Mouse (Mus musculus): ENCODE measurements around the gene Ddx4.

- TF ChIP-seq CTCF (IDR thresholded peaks at IDR 0.05; ENCODE audit: extremely low read depth, insufficient read depth, low read length) (no peak), POLR2A (IDR thresholded peaks at IDR 0.05; ENCODE audit: extremely low read depth, insufficient read depth, low read length) (no peak)
Observed at GRCm38 (mm10) chr13:112635174-112635837, 17.0 kb downstream of the Ddx4 start.
